ENCODE assay signal across 14 mouse cellular contexts in the genomic region with DNA sequence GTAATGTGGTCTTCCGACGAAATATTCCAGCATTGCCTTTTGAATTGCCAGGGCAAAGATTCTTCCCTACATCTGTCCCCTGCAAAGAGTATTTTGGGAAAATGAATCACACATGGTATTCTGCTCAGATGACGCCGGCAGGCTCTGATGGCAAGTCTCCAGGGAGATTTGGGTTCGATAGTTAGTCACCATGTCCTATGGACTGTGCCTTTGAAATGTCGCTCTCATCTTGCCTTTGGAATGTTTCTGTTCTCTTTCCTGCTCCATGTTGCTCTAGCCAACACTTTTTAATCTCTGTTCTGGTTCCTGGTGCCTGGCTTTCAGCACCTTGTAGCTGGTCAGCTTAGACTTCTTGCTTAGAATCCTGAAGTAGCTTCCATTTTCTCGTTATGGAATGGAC.
DNase-seq lines count a peak whose midpoint lies in the region; ATAC-seq lines count a peak whose summit lies in the region.
"Had no signal": no experiment of that assay in that cellular context is flagged by ENCODE, and none has a peak within 500 bp of the region (broad histone marks: within the 10 kb centered on the region; RNA-seq: fewer than 3 reads in every experiment).

No protein-coding gene starts in this region.

- DNase-seq in heart, adult 11 months: peak; percentile 72
- no peak for DNase-seq in heart, embryonic 10.5 days (ENCODE audit: low spot score)
- DNase-seq in right cerebral cortex, adult 18-20 months: peak; percentile 63
- DNase-seq in right cerebral cortex, postnatal 14 days: no peak
- DNase-seq in layer of hippocampus, adult 9-10 months (ENCODE audit: low spot score): peak; percentile 13
- no peak for DNase-seq in spleen, postnatal 36 days (ENCODE audit: low spot score in 2 of 2)
- DNase-seq: cerebellum, adult 18-20 months; lung, adult 18-20 months; thymus, postnatal 14 days had no signal

- no peaks in the 10 kb centered on the region for H3K9me3 ChIP-seq in heart, embryonic 10.5 days
- no peaks in the 10 kb centered on the region for H3K9me3 ChIP-seq in hindbrain, embryonic 13.5 days
- H3K9me3 ChIP-seq: forebrain, embryonic 12.5 days; megakaryocyte, embryonic 14.5 days had no signal

- H3K4me2 ChIP-seq in hindbrain, embryonic 13.5 days: no peak overlapping the region
- H3K4me2 ChIP-seq: forebrain, embryonic 12.5 days had no signal

- H3K9ac ChIP-seq in hindbrain, embryonic 13.5 days: no peak overlapping the region
- H3K9ac ChIP-seq: forebrain, embryonic 12.5 days had no signal

- H3K27ac ChIP-seq in heart, embryonic 10.5 days: no peak overlapping the region
- H3K27ac ChIP-seq in hindbrain, embryonic 13.5 days: no peak overlapping the region
- H3K27ac ChIP-seq: forebrain, embryonic 12.5 days; hindbrain, postnatal 0 days had no signal

- H3K27me3 ChIP-seq in heart, embryonic 10.5 days (ENCODE audit: insufficient read depth, poor library complexity, severe bottlenecking): no peaks in the 10 kb centered on the region
- H3K27me3 ChIP-seq in hindbrain, embryonic 13.5 days: 0 out of 2 replicates have a peak, but pooled peaks cover 3% of the 10 kb centered on the region
- H3K27me3 ChIP-seq: forebrain, embryonic 12.5 days; megakaryocyte, embryonic 14.5 days had no signal

- no peak overlapping the region for H3K4me3 ChIP-seq in heart, embryonic 10.5 days
- H3K4me3 ChIP-seq in hindbrain, embryonic 13.5 days: no peak overlapping the region
- H3K4me3 ChIP-seq: forebrain, embryonic 12.5 days; megakaryocyte, embryonic 14.5 days had no signal

- H3K4me1 ChIP-seq in heart, embryonic 10.5 days: no peaks in the 10 kb centered on the region
- no peaks in the 10 kb centered on the region for H3K4me1 ChIP-seq in hindbrain, embryonic 13.5 days (replicated peaks)
- H3K4me1 ChIP-seq: forebrain, embryonic 12.5 days; megakaryocyte, embryonic 14.5 days had no signal

- H3K36me3 ChIP-seq in heart, embryonic 10.5 days: no peaks in the 10 kb centered on the region
- no peaks in the 10 kb centered on the region for H3K36me3 ChIP-seq in hindbrain, embryonic 13.5 days
- H3K36me3 ChIP-seq: forebrain, embryonic 12.5 days had no signal

- ATAC-seq in hindbrain, embryonic 13.5 days (ENCODE audit: low FRiP score): no peak
- ATAC-seq: CD4-positive, CD25-positive, alpha-beta regulatory T cell, adult 4 months had no signal

- 68% methylated on average over 7 of the region's 7 CpGs for WGBS in heart, embryonic 10.5 days
- 85% methylated on average over 7 of the region's 7 CpGs for WGBS in hindbrain, embryonic 13.5 days

Comparison
In these comparisons a context has a peak if more than half of its experiments do, and no peak if none do; other contexts are left out.
1. DNase-seq: peak in heart, adult 11 months (single experiment), right cerebral cortex, adult 18-20 months (single experiment) and layer of hippocampus, adult 9-10 months (single experiment); none in heart, embryonic 10.5 days (single experiment), right cerebral cortex, postnatal 14 days (single experiment) and spleen, postnatal 36 days (0 of 2).